Mouse (Mus musculus) ES-E14 (cell line): ENCODE measurements around the gene Mcm5. TPM values are rescaled to one million over a fixed set of nuclear protein-coding genes. Genes with fewer than 3 reads are reported as not detected.

Experiments
- DNase-seq: peaks from one replicate; pipeline ENCODE4 v3.0.0-alpha.2; 2013; ENCODE audit warnings: low read depth, low spot score
- H3K27ac ChIP-seq: 2 replicates; pipeline ENCODE4 v1.5.1; 2012; ENCODE audit warnings: low read depth, mild to moderate bottlenecking, low read length, moderate library complexity, mixed read lengths; ENCODE audit not compliant: poor library complexity, insufficient read depth, severe bottlenecking
- H3K36me3 ChIP-seq: 2 replicates; pipeline ENCODE4 v1.6.1; 2012; ENCODE audit warnings: mild to moderate bottlenecking, low read length, moderate library complexity, mixed read lengths; ENCODE audit not compliant: control insufficient read depth, poor library complexity, insufficient read depth, severe bottlenecking
- H3K4me1 ChIP-seq, 2 experiments: fragments of 150-350 bp in 1 of 2; sonication (generic) in 1 of 2; 2 replicates each; pipeline ENCODE4 v1.6.1; 2012; ENCODE audit warnings: low read length in 2 of 2, mild to moderate bottlenecking in 1 of 2, mixed read lengths in 1 of 2; ENCODE audit not compliant: control insufficient read depth in 2 of 2, insufficient read depth in 2 of 2, poor library complexity in 1 of 2
- H3K4me3 ChIP-seq, 2 experiments: fragments of 150-350 bp in 1 of 2; sonication (generic) in 1 of 2; 2 replicates each; pipeline ENCODE4 v1.5.1; 2012; ENCODE audit warnings: low read length in 2 of 2, low read depth in 1 of 2, mild to moderate bottlenecking in 1 of 2, mixed read lengths in 1 of 2; ENCODE audit not compliant: insufficient read depth in 1 of 2, poor library complexity in 1 of 2, severe bottlenecking in 1 of 2
- H3K9ac ChIP-seq: 2 replicates; pipeline ENCODE4 v1.6.1; 2012; ENCODE audit warnings: low read depth, mild to moderate bottlenecking, low read length, mixed read lengths; ENCODE audit not compliant: poor library complexity, insufficient read depth, severe bottlenecking
- H3K9me3 ChIP-seq: fragments of 150-350 bp; sonication (generic); 2 replicates; pipeline ENCODE4 v1.6.1; 2012; ENCODE audit warnings: low read depth, mild to moderate bottlenecking, low read length; ENCODE audit not compliant: control insufficient read depth, insufficient read depth
- CHD2 ChIP-seq: IDR thresholded peaks from 2 replicates; pipeline ENCODE4 v1.6.1; 2014; ENCODE audit warnings: mild to moderate bottlenecking, low read depth, low read length, inconsistent platforms
- HCFC1 ChIP-seq: IDR thresholded peaks from 2 replicates; pipeline ENCODE4 v1.6.1; 2012; ENCODE audit warnings: low read length, inconsistent platforms, borderline replicate concordance; ENCODE audit not compliant: insufficient read depth
- MAFK ChIP-seq: IDR thresholded peaks from 2 replicates; pipeline ENCODE4 v1.6.1; 2014; ENCODE audit warnings: mild to moderate bottlenecking, low read depth, low read length, inconsistent platforms; ENCODE audit not compliant: insufficient read depth
- ZC3H11A ChIP-seq: IDR thresholded peaks from 2 replicates; pipeline ENCODE4 v1.6.1; 2012; ENCODE audit warnings: low read depth, mild to moderate bottlenecking, inconsistent platforms, low read length, borderline replicate concordance
- ZNF384 ChIP-seq: IDR thresholded peaks from 2 replicates; pipeline ENCODE4 v1.6.1; 2012; ENCODE audit warnings: low read depth, low read length, inconsistent platforms
- in situ Hi-C, 2 experiments: fragments of 600-800 bp; cut with MboI; formaldehyde crosslinking; loops; one replicate each; pipeline ENCODE4 v1.15.1; 2025; ENCODE audit warnings: low sequenced_read_pairs in 2 of 2, inconsistent platforms in 1 of 2; ENCODE audit not compliant: unreplicated experiment in 2 of 2
- total RNA-seq: library from RNA; depleted of rRNA; stranded (reverse); fragments of 300-350 nt; gene quantifications from 2 replicates; pipeline ENCODE4 v1.2.3, GENCODE M21; 2012; rRNA removed

The Mcm5 gene
- total RNA-seq, 1 experiment: 315 TPM

- Histone ChIP-seq H3K9me3 (no peaks in the 10 kb centered on the region), H3K9ac (no peak overlapping the region), H3K4me3 (no peak overlapping the region), H3K4me1 (no peaks in the 10 kb centered on the region), H3K27ac (no peak overlapping the region), H3K36me3 (no peaks in the 10 kb centered on the region)
- in situ Hi-C loops: no loop called here
- TF ChIP-seq MAFK (no peak), ZNF384 (no peak), ZC3H11A (no peak), HCFC1 (no peak), CHD2 (no peak)
- DNase-seq: no peak
These were observed 46.5 kb downstream of the Mcm5 start for GRCm38 (mm10) chr8:75155740-75156322.

GRCm38 (mm10) chr8:75157471-75158230 is 48.3 kb downstream of the Mcm5 start:
- TF ChIP-seq HCFC1 (no peak), ZNF384 (no peak)
- Histone ChIP-seq H3K9ac (no peak overlapping the region), H3K4me1 (no peaks in the 10 kb centered on the region), H3K36me3 (no peaks in the 10 kb centered on the region), H3K9me3 (no peaks in the 10 kb centered on the region), H3K4me3 (no peak overlapping the region), H3K27ac (no peak overlapping the region)
- in situ Hi-C loops: no loop called here
- DNase-seq: no peak

- TF ChIP-seq CHD2 (no peak), HCFC1 (no peak), ZC3H11A (no peak), MAFK (no peak), ZNF384 (no peak)
- DNase-seq: no peak
- in situ Hi-C loops: no loop called here
These were observed 60.0 kb downstream of the Mcm5 start for GRCm38 (mm10) chr8:75169363-75169762.

GRCm38 (mm10) chr8:75172009-75172685 is 62.8 kb downstream of the Mcm5 start:
- in situ Hi-C loops: no loop called here
- Histone ChIP-seq H3K36me3 (no peaks in the 10 kb centered on the region), H3K4me1 (no peaks in the 10 kb centered on the region), H3K9ac (no peak overlapping the region), H3K9me3 (no peaks in the 10 kb centered on the region), H3K27ac (no peak overlapping the region), H3K4me3 (no peak overlapping the region)
- DNase-seq: no peak
- TF ChIP-seq CHD2 (no peak), MAFK (no peak), ZNF384 (no peak), ZC3H11A (no peak), HCFC1 (no peak)

More at GRCm38 (mm10) chr8:75169363-75169762, 60.0 kb downstream of the Mcm5 start:
- no peak overlapping the region for H3K4me3 ChIP-seq
- H3K4me1 ChIP-seq: no peaks in the 10 kb centered on the region
- no peak overlapping the region for H3K9ac ChIP-seq
- H3K36me3 ChIP-seq: no peaks in the 10 kb centered on the region
- no peak overlapping the region for H3K27ac ChIP-seq
- H3K9me3 ChIP-seq: no peaks in the 10 kb centered on the region

Other genes starting within 250 kb of the Mcm5 start
- 0.13 TPM in 1 of 2 replicates, not detected in the other for gene Isx, start 236.4 kb upstream of the Mcm5 start, total RNA-seq
- gene Hmgxb4, start 116.2 kb upstream of the Mcm5 start, total RNA-seq: 66.5 and 75.4 TPM in 2 replicates
- 24.5 and 24.7 TPM in 2 replicates for gene Tom1, start 75.9 kb upstream of the Mcm5 start, total RNA-seq
- 111 and 124 TPM in 2 replicates for gene Hmox1, start 15.9 kb upstream of the Mcm5 start, total RNA-seq
- 2.1 TPM in 2 replicates for gene Rasd2, start 104.4 kb downstream of the Mcm5 start, total RNA-seq